In genomic region chr5:129414960-129415706, GRCm38 (mm10) we compare ENCODE assay signal across 9 mouse cellular contexts.
DNase-seq lines count a peak whose midpoint lies in the region; TF ChIP-seq lines count a peak whose summit lies in the region.
"Had no signal": no experiment of that assay in that cellular context is flagged by ENCODE, and none has a peak within 500 bp of the region (broad histone marks: within the 10 kb centered on the region; RNA-seq: fewer than 3 reads in every experiment).

No protein-coding gene starts in this region.

- WGBS in kidney, adult 2 months = 23% methylated on average over 12 of the region's 12 CpGs

- no peaks in the 10 kb centered on the region for H3K27me3 ChIP-seq in kidney, adult 2 months (replicated peaks; ENCODE audit: control insufficient read depth, insufficient read depth, low read length)
- H3K27me3 ChIP-seq: Patski had no signal

- H3K27ac ChIP-seq in kidney, adult 2 months (ENCODE audit: insufficient read depth, low read depth, low read length) = peak overlapping the region; percentile 73; the same call in 1 of the 2 replicates

- H3K4me3 ChIP-seq in kidney, adult 2 months (ENCODE audit: insufficient read depth, low read depth, low read length) = peak overlapping the region; percentile 32; the same call in 1 of the 2 replicates

- TF ChIP-seq POLR2A in kidney, adult 2 months (IDR thresholded peaks at IDR 0.05; ENCODE audit: low read depth, low read length) = no peak

- H3K4me1 ChIP-seq in kidney, adult 2 months (ENCODE audit: control insufficient read depth, insufficient read depth, low read length) = no peaks in the 10 kb centered on the region

- no peak for TF ChIP-seq CTCF in kidney, adult 2 months (conservative IDR thresholded peaks at IDR 0.05; ENCODE audit: insufficient read depth, insufficient read length, low read depth, low read length)

- no peaks in the 10 kb centered on the region for H3K36me3 ChIP-seq in kidney, adult 2 months (ENCODE audit: control insufficient read depth, insufficient read depth, low read length)

- DNase-seq in retina, postnatal 1 day = peak; percentile 8
- no peak for DNase-seq in retina, embryonic 14.5 days (ENCODE audit: low spot score)
- DNase-seq in heart, adult 18-20 months = peak; percentile 52 to 70
- DNase-seq in kidney, adult 2 months = peak; percentile 38
- peak; percentile 56 for DNase-seq in lung, postnatal 14 days
- no peak for DNase-seq in layer of hippocampus, postnatal 10 days (ENCODE audit: low spot score in 2 of 2)
- no peak for DNase-seq in left cerebral cortex, adult 18-20 months (ENCODE audit: low spot score in 2 of 2)
- DNase-seq in layer of hippocampus, adult 9-10 months (ENCODE audit: low spot score) = no peak

Comparison
In these comparisons a context has a peak if more than half of its experiments do, and no peak if none do; other contexts are left out.
1. DNase-seq: peak in retina, postnatal 1 day (single experiment), heart, adult 18-20 months (2 of 2), kidney, adult 2 months (single experiment) and lung, postnatal 14 days (single experiment); none in retina, embryonic 14.5 days (single experiment), layer of hippocampus, postnatal 10 days (0 of 2), left cerebral cortex, adult 18-20 months (0 of 2) and layer of hippocampus, adult 9-10 months (single experiment).